Mouse (Mus musculus) splenic B cell, adult 2 months (primary cell): Measurements from ENCODE around the gene Ap2b1.
A peak's percentile ranks its signal among the peaks of the same experiment; 100 is the strongest.

Source experiments
- DNase-seq: peaks from one replicate; pipeline ENCODE4 v3.0.0-alpha.2; 2011; ENCODE audit warnings: low read depth, low spot score
- H3K27me3 ChIP-seq: 2 replicates; pipeline ENCODE4 v1.6.1; 2012; ENCODE audit warnings: mild to moderate bottlenecking, low read length, moderate library complexity, mixed read lengths; ENCODE audit not compliant: control insufficient read depth, poor library complexity, insufficient read depth, severe bottlenecking
- H3K36me3 ChIP-seq: 2 replicates; pipeline ENCODE4 v1.6.1; 2012; ENCODE audit warnings: mild to moderate bottlenecking, low read length, moderate library complexity, mixed read lengths; ENCODE audit not compliant: control insufficient read depth, poor library complexity, insufficient read depth, severe bottlenecking

The Ap2b1 gene

DNA sequence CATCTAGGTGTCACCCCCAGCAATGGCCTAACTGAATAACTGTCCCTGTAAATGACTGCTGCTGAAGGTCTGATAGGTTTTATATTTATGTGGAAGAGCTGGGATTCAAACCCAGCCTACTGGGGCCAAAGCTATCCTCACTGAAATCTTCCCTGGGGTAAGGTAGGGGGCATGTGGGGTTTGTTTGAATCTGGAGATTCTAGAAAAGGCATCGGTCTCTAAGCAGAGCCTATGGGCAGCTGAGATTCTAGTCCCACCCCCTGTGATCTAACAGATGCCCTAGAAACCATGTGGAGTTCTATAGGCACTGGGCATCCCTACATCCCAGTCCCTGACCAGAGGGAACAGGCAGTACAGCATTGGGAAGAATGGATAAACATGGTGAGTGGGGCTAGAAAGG is 138.6 kb downstream of the Ap2b1 start, which contains the start of gene 1700020L24Rik:
1700020L24Rik (plus strand) TSS at position 301 of the 400 bp plus-strand sequence.
- no peak for DNase-seq
- Histone ChIP-seq H3K27me3 (no peaks in the 10 kb centered on the region), H3K36me3 (no peaks in the 10 kb centered on the region)

DNA sequence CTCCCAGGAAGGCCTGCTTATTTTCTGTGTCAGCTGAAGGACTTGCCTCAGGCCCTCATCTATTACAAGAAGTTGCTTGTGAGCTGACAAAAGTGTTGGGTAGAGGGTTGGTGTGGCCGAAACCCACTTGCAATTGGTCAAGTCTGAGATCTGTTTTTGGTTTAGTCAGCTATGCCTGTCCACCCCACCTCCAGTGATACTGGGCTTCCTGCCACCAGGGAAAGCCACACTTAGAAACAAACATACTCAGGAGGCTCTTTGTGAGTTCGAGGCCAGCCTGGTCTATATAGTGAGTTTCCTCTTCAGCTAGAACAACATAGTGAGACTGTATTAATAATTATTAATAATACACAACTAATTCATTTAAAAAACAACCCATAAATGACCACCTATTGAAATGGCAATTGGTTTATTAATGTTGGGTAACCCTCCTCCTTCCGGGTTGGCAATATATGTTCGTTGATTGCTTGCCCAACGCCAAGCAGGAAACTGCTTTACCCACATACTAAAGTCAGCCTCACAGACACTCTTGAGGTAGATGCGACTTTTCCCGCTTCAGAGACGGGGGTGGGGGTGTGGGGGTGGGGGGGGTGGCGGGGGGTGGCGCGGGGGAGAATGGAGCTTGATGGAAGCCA is 140.7 kb downstream of the Ap2b1 start:
- DNase-seq: no peak
- no peaks in the 10 kb centered on the region for H3K36me3 ChIP-seq
- H3K27me3 ChIP-seq: no peaks in the 10 kb centered on the region

DNA sequence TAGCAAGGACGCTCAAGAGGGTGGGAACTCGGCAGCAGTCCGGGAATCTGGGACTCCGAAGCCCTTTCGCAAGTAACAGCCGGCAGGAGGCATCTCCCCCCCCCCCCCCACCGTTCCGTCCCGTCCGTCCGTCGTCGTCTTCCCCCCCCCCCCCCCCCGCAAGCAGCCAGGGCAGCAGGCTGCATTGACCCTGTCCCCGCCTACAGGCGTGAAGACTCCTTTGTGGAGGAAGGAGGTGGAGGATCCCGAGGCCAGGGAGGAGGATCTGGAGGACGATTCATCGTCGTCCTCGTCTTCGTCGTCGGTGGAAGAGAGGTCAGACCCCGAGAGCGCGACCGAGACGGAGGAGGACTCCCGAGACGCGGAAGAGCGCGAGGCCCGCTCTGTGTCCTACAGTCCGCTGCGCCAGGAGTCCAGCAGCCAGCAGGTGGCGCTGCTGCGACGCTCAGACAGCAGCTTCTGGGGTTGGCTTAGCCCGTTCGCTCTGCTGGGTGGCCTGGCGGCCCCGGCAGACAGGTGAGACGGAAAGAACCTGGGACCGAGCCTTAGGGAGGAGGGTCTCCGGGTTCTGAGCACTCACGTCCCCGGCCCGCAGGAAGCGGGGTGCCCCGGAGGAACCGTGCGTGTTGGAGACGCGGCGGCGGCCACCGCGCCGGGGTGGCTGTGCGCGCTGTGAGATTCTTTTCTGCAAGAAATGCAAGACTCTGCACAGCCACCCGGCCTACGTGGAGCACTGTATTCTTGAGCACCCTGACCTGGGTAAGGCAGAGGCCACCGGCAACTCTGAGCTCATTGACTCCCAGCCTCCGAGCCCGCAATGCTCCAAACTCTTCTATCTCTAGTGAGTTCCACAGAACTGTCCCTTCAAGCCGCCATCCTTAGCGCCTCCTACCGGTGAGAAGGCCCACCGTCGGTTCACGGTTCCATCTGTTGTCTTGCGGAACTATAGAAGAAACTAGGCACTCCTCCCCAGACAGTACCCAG is 141.5 kb downstream of the Ap2b1 start:
- H3K27me3 ChIP-seq: no peaks in the 10 kb centered on the region
- H3K36me3 ChIP-seq: no peaks in the 10 kb centered on the region
- DNase-seq: peak; percentile 97

DNA sequence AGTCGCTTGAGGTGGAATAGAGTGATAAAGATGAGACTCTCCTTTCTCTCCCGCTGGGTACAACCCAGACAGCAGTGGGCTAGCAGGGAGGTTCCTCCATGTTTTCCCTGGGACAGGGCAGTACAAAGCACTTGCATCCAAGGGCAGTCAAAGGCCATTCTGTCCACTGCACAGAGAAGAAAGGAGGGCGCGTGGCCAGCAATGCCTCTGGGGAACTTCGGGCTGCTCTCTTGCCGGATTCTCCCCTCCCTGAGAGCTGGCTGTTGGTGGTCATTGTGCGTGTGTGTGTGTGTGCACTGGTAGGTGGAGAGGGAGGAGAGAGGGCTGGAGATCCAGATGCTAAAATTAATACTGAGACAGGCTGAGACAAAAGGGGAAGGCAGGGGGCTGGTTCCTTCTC is 142.4 kb downstream of the Ap2b1 start:
- DNase-seq: no peak

DNA sequence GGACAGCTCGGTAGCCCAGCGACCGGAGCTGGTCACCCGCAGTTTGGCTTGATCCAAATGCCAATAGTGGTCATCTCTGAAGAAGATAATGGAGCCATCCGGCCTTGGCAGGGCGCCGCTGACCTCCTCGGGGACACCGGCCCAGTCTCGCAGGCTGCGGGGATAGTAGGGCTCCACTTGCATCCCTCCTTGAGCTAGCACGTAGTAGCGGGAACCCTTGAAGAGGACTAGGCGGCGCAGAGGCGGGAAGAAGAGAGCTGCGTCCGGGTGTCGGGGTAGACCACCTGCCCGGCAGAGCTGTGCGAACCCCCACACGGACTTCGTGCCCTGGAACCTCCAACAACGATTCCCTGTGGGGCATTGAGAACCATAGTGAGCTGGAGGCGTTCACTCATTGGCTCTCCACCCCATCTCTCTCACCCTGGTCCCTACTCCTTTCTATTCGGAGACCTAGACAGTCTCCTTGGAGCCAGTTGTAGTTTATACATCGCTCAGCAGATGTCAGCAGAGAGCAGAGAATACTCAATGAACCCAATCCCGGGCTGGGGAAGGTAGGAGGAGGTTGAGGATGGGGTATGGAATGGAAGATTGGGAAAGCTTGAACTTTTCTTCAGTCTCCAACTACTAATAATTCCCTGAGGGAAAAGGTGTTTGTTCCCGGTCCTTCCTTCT is 143.9 kb downstream of the Ap2b1 start:
- Histone ChIP-seq H3K27me3 (no peaks in the 10 kb centered on the region), H3K36me3 (no peaks in the 10 kb centered on the region)
- peak; percentile 74 for DNase-seq

More for the DNA sequence above, 142.4 kb downstream of the Ap2b1 start:
- Histone ChIP-seq H3K27me3 (no peaks in the 10 kb centered on the region), H3K36me3 (no peaks in the 10 kb centered on the region)

DNA sequence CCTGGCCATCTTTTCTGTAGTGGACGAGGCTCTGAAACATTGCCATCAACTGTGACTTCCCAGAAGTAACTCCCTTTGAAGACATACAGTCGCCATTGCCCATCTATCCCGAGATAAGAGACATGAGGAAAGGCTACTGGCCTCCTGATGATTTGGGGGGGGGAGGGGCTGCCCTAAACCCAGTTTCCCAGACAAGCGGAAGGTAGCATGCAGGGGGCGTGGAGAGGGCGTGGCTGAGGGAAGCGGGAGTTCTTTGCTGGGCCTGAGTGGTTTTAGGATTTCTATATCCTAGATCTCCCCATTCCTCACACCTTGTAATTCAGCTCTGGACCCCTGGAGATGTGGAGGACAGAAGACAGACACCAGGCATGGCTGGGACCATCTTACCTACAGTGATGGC is 145.0 kb downstream of the Ap2b1 start:
- H3K36me3 ChIP-seq: no peaks in the 10 kb centered on the region
- no peaks in the 10 kb centered on the region for H3K27me3 ChIP-seq
- no peak for DNase-seq

DNA sequence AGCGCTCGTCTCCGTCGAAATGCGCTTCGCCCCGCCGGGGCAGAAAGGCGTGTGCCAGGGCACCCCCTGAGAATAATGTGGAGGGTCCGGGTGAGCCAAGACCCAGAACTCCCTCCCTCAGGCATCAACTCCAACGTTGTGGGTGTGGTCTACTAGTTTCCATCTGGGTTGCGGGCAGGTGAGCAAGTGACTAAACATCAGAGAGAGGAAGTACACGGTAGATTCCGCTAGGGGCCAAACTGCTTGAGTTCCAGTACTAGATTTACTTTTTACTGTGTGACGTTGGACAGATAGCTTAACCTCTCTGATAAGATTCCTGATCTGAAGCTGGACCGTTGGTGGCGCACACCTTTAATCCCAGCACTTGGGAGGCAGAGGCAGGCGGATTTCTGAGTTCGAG is 146.2 kb downstream of the Ap2b1 start:
- Histone ChIP-seq H3K27me3 (no peaks in the 10 kb centered on the region), H3K36me3 (no peaks in the 10 kb centered on the region)
- DNase-seq: peak; percentile 63

DNA sequence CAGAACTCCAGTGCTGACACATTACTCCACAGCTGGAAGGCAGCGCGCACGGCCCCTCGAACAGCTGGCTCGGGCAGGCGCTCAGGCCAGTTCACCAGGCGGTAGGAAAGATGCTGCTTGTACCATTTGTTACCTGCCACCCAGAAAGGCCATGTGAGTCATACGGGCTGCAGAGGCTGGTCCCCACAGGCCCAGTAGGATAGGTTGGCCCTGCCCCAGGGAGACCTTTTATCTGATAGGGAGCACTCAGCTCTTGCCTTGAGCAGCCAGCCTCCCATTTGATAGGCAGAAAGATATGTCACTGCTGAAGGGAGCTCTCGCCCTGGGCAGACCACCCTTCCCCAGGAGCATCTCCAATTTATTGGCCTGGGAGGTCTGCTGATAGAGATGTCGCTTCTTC is 148.8 kb downstream of the Ap2b1 start:
- no peaks in the 10 kb centered on the region for H3K27me3 ChIP-seq
- H3K36me3 ChIP-seq: no peaks in the 10 kb centered on the region
- no peak for DNase-seq

DNA sequence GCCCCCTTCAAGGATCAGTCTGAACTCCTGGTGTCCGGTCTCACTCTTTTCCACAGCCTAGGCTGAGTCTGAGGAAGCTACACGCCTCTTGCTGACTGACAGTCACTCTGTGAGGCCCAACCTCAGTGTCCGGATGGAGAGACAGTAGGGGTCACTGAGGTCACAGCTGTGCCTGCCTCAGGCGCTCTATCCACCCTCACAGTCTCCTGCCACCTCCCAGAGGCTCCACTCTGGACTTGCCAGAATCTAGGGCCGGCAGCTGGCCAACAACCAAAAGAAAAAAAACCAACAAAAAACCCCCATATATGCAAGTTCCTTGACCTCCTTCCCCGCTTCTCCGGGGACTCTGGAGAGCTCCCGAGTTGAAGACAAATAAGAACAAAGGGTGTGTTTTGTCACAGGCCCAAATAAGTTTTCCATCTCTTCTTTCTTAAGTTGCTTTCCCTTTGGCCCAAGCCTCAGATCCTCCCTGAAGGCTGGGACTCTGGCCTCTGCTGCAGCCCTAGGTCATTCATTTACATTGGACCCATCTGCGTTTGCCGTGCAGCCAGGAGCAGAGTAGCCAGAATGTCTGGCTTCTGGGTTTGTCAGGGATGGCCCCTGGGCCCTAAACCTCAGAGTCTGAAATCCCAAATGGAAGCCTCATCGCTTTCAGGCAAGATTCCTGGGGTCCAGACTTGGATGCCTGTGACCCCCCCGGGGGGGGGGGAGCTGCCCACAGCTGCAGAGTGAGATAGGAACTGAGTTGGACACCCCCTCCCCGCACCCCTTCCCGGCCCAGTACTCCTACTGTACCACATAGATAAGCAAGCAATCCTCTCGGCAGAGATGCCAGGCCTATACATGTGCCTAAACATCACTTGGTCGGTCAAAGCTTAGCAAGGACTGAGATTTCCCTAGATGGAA is 149.4 kb downstream of the Ap2b1 start:
- Histone ChIP-seq H3K36me3 (no peaks in the 10 kb centered on the region), H3K27me3 (no peaks in the 10 kb centered on the region)
- DNase-seq: no peak

DNA sequence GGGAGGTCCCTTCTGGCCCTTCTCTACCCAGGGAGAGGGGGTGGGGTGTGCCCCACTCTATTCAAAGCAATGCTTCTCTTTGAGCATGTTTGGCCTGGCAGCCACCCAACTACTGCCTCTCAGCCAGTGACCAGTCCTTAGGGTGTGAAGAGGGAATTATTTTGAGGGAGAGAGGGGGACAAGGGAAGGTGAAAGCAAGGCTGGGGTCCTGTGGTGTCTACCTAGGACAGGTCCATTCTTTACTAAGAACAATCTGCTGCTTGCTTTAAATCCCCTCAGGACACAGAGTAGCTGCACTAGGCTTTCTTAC is 150.1 kb downstream of the Ap2b1 start:
- Histone ChIP-seq H3K27me3 (no peaks in the 10 kb centered on the region), H3K36me3 (no peaks in the 10 kb centered on the region)
- DNase-seq: no peak

DNA sequence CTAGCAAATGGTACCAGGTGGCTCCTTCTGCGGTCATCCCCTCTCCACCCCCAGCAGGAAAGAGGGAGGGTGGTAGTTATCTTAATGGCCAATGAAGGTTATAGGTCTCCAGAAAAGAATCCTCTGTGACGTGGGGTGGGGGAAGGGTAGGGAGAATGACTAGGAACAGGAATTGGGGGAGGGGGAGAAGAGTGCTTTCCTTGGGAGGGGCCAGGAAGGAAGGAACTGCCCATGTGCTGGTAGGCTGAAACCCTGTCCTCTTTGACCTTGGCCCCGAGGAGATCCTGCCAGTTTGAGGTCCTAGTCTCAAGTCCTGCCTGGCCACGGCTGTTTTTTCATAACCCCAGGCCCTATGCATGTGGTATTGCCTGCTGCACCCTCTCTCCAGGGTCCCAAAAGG is 150.5 kb downstream of the Ap2b1 start:
- H3K36me3 ChIP-seq: no peaks in the 10 kb centered on the region
- DNase-seq: no peak
- H3K27me3 ChIP-seq: no peaks in the 10 kb centered on the region

DNA sequence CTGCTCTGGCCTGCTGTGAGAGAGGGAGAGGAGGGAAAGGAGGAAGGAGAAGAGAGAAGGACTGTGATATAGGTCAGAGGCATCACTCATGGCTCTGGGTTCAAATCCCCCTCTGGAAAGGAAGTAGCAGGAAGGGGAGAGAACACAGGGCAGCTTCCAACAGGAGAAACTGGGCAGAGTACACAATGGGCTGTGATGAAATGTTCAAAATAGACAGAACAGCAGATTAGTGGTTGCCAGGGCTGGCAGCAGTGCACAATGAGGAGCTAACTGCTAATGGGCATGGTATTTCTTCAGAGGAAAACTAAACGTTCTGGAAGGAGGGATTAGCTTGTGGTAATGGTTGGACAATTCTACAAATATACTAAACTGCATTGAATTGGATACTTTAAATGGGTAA is 151.7 kb downstream of the Ap2b1 start:
- H3K36me3 ChIP-seq: no peaks in the 10 kb centered on the region
- H3K27me3 ChIP-seq: no peaks in the 10 kb centered on the region
- DNase-seq: no peak

DNA sequence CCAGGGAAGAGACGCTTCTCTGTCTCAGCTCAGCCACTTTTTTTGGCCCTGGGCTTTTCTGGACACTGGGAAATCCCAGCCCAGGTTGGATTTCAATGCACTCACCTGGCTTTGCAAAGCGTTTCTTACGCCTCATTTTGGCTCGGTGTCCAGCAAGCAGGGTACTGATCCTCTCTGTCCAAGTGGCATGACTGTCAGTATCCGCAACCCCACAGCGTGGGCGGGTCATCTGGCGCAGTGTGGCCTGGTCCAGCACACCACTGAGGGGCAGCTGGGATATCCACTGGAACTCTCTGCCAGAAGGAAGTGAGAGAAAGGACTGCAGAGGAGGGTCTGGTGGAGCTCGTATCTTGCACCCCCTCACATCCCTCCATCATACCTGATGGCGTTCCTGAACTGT is 152.5 kb downstream of the Ap2b1 start:
- DNase-seq: no peak

DNA sequence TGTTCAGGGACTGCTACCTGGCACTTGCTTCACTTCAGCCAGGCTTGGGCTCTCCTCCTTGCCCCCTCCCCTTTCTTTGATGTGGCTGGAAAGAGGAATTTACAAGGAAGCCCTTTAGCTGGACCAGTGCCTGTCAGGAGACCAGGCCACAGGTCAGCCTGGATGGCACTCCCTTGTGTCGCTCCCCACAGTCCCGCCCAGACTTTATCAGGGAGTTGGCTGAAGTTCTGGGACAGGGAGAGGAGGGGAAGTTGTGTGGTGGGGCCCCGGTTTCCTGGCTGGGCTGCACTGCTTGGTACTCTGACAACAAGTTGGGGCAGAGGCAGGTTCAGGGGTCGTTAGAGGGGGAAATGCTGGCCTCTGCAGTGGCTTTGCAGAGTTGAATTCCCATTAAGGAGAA is 155.7 kb downstream of the Ap2b1 start:
- Histone ChIP-seq H3K36me3 (no peaks in the 10 kb centered on the region), H3K27me3 (no peaks in the 10 kb centered on the region)
- no peak for DNase-seq

More for the DNA sequence above, 152.5 kb downstream of the Ap2b1 start:
- Histone ChIP-seq H3K27me3 (no peaks in the 10 kb centered on the region), H3K36me3 (no peaks in the 10 kb centered on the region)
